Mouse (Mus musculus) frontal cortex, postnatal 10 days (tissue): ENCODE data around the gene Ahnak2.
A peak's percentile ranks its signal among the peaks of the same experiment; 100 is the strongest.

Experiments used
- DNase-seq, 2 experiments: peaks; one replicate each; pipeline ENCODE4 v3.0.0; 2022; ENCODE audit warnings: low spot score in 2 of 2, mixed read lengths in 1 of 2

Gene Ahnak2

GRCm38 (mm10) chr12:112760154-112760926 lies 42.1 kb downstream of the Ahnak2 start, which contains the start of gene Pld4:
TSS of gene Pld4 (plus strand) at chr12:112760655.
- DNase-seq = no peak

- DNase-seq = no peak
Observed at GRCm38 (mm10) chr12:112759471-112759870, 43.0 kb downstream of the Ahnak2 start.

- no peak for DNase-seq
Observed at GRCm38 (mm10) chr12:112757896-112758295, 44.6 kb downstream of the Ahnak2 start.

- DNase-seq = no peak
Observed at GRCm38 (mm10) chr12:112755900-112756299, 46.6 kb downstream of the Ahnak2 start.

DNA sequence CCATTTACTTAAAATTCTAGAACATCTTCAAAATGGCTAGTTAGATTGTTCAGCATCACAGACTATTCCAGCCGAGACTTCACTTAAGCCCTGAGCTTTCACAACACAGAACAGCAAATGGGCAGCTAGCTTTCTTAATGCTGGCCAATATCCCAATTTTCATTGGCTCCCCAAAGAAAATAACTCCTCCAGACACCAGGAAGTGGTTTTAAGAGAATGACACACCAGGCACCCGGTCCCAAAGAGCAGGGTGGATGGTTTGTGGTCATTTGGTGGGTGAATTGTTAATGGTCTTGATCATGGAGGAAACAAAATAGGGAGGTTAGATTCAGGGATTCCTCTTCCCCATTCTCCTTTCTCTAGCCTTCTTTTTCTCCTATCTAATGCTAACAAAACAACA lies 50.1 kb downstream of the Ahnak2 start:
- no peak for DNase-seq

- no peak for DNase-seq
Observed at GRCm38 (mm10) chr12:112750976-112751375, 51.5 kb downstream of the Ahnak2 start.

DNA sequence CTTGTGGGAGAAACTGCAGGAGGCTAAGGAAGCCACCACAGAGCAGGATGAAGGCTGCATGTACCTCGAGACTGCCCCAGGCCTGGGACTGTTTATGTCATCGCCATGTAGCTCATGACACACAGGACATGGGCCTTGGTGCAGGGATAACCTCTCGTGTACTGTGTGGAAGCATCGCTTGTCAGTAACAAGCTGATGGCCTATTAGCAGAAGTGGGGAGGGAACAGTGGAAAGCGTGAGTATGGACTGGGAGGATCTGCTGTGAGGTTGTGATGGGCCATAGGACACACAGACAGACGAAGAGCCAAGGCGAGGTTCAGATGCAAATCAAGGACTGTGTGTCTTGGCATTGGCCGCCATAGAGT lies 54.9 kb downstream of the Ahnak2 start:
- no peak for DNase-seq

- no peak for DNase-seq
Observed at GRCm38 (mm10) chr12:112746808-112747605, 55.5 kb downstream of the Ahnak2 start.

GRCm38 (mm10) chr12:112746461-112746807 lies 56.0 kb downstream of the Ahnak2 start:
- no peak for DNase-seq

GRCm38 (mm10) chr12:112745716-112746115 lies 56.7 kb downstream of the Ahnak2 start:
- no peak for DNase-seq

DNA sequence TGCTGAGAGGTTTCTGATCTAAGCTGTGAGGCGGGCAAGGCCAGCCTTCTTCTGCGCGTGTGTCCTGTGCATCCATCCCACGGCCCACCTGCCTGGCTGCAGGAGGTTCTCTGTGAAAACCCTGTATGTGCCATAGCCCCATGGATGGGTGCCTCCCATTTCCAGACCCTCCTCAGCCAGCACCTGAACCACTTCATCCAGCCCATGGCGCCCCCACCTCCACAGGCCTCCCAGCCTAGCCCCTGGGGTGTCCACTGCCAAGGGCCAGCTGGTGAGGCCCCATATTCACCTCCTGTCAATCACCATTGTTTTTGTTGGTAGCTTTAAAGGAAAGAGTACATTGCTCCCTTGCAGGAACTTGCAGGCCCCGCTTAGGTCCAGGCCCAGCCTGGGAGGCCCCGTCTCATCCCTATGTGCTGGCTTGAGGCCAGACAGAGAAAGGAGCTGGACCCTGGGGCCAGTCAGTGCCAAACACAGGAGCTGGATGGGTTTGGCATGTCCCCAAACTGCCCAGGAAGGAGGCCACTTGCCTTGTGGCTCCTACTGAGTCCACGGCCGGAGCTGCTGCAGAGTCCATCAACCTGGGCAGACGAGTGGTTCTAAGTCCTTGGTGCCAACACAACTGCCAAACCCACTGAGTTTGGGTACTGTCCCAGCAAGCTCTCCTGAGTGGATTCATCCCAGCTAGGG lies 57.4 kb downstream of the Ahnak2 start:
- DNase-seq = no peak

GRCm38 (mm10) chr12:112744211-112744610 lies 58.2 kb downstream of the Ahnak2 start:
- no peak for DNase-seq

DNA sequence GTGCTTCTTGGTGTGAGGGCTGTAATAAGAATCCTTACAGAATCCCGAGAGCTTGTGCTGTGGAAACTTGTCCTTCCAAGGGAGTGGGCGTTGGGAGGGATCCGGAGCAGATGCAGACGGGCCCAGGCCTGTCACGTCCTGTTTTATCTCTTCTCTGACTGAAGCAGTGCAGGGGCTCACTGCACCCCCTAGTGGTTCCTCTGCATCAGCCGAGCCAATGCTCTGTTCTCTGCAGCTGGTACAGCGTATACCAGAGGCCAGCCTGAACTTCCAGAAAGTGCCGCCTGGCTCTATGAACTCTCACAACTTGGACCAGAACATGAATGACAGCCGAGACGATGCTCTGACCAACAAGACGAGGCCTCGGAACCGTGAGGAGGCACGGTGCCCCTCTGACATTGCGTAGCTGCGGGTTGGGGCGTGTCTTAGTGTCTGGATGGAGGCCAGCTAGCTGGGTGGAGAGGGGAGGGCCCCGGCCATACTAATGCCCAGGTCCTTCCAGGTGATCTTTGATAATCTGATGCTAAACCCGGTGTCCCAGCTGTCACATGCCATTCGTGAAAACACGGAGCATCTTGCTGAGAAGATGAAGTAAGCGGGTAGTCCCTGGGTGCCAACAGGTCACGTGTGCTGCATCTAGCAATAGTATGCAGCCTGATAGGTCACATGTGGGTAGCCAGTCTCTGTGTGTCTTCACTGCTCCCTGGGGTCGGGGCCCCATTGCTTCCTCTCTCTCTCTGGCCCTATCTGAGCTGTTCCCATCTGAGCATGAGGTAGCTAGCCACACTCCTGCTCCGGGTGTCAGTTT lies 59.1 kb downstream of the Ahnak2 start:
- DNase-seq = peak; percentile 78 to 87

DNA sequence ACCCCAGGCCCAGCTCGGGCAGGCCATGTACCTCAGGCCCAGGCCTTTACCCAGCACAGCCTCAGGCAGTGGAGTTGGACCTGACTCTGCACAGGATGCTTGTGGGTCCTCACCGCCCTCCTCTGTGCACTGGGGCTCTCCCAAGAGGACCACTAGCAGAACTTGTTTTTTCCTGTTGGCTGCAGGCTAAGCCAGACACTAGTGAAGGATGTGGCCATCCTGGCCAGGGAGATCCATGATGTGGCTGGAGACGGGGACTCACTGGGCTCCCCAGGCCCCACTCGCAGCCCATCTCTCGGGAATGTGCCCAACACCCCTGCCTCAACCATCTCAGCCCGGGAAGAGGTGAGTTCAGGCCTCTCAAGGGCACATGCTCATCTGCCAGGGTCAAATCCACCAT lies 59.7 kb downstream of the Ahnak2 start:
- no peak for DNase-seq

DNA sequence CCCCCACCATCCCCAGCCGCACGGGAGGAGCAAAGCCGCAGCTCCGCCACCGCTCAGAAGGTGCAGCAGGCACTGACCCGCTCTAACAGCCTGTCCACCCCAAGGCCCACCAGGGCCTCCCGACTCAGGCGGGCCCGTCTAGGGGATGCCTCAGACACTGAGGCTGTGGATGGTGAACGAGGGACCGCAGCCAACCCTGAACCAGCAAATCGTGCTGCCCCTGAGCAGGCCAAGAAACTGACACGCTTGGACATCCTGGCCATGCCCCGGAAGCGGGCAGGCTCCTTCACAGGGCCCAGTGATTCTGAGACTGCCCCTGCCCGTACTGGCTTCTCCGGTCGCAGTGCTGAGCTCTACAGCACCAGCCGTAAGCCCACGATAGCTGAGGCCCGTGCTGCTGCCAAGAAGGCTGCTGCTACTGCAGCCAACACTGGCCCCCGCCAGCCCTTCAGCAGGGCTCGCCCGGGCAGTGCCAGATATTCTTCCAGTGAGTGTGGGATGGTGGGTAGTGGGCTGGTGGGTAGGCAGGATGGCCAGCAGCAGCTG lies 63.4 kb downstream of the Ahnak2 start:
- DNase-seq = no peak

DNA sequence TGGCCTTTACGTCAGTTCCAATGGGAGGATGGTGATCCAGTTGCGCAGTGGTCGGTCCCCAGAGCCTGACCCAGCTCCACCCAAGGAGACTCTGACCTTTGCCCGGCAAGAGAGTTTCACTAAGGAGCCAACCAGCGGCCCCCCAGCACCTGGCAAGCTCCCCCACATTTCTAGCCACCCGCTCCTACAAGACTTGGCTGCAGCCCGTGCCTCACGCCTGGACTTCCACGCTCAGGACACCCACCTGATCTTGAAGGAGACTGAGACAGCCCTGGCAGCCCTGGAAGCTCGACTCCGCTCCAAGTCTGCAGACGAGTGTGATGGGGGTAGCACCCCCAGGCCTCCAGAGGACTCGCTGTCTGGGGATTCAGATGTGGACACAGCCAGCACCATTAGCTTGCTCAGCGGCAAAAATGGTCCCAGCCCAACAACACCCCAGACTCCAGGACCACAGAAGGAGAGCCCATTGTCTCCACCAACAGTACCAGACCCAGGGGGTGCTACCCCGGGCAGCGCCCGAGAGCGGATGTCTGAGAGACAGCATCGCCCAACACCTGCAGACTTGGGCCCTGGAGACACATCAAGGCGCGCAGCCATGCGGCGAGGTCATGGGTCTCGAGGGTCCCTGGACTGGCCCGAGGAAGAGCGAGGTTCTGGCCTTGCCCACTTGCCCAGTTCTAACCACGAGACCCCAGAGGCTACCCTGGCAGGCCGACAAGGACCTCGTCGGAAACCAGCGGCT lies 64.0 kb downstream of the Ahnak2 start:
- no peak for DNase-seq

GRCm38 (mm10) chr12:112737761-112738160 lies 64.7 kb downstream of the Ahnak2 start:
- peak in 1 of 2 experiments; percentile 69 for DNase-seq

- DNase-seq = no peak
Observed at GRCm38 (mm10) chr12:112737081-112737480, 65.4 kb downstream of the Ahnak2 start.

DNA sequence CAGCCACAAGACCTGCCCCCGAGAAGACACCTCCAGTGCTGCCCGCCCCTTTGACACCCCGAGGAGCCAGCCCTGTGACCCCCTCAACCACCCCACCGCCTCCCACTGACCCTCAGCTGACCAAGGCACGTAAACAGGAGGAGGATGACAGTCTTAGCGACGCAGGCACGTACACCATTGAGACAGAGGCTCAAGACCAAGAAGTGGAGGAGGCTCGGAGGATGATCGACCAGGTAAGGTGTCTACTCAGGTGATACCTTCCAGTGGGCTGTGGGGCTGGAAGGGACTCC lies 65.9 kb downstream of the Ahnak2 start:
- DNase-seq = no peak

DNA sequence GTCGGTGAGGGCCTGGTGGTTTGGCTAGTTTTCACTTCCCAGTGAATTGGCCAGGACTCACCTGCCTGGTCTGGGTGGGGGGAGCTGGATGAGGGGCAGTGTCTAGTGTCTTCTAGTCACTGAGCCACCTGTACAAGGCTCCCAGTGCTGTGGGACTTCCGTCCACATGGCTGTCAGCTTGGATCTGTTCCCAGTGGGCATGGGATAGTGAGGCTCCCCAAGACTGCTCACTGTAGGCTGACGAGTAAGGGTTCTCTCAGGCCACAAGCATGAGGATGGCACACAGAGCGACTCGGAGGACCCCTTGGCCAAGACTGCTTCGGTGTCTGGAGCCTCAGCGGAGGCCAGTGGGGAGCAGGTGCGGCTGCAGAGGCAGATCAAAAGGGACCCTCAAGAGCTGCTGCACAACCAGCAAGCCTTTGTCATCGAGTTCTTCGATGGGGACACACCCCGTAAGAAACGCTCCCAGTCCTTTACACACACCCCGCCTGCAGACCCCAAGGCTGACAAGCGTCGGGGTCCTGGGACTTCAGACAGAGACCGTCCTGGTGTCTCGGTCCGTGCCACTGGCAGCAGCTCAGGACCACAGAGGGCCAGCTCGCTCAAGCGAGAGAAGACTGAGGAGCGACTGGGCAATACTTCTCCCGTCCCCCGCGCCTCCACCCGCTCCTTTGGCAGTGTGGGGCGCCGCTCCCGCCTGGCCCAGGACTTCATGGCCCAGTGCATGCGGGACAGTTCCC lies 66.4 kb downstream of the Ahnak2 start:
- DNase-seq = no peak
